Mouse (Mus musculus) cerebellum, adult 2 months (tissue): ENCODE measurements around the gene Rsu1. TPM values are rescaled to one million over a fixed set of nuclear protein-coding genes. Genes with fewer than 3 reads are reported as not detected.
"Not testable (repeated sequence)": the region's sequence is repeated elsewhere in the genome, so short reads cannot be mapped to it uniquely, and the experiment has no call there.

Source experiments
- DNase-seq, 2 experiments: peaks; one replicate each; pipeline ENCODE4 v3.0.0; 2021
- H3K27ac ChIP-seq: fragments of 200-500 bp; 2 replicates; pipeline ENCODE4 v1.5.1; 2012; ENCODE audit warnings: low read length, control low read depth, inconsistent platforms; ENCODE audit not compliant: insufficient read depth
- H3K27me3 ChIP-seq: fragments of 200-500 bp; 2 replicates; pipeline ENCODE4 v1.6.1; 2012; ENCODE audit warnings: inconsistent platforms, mild to moderate bottlenecking, low read length, moderate library complexity; ENCODE audit not compliant: control insufficient read depth, insufficient read depth
- H3K4me1 ChIP-seq: fragments of 200-500 bp; 2 replicates; pipeline ENCODE4 v1.6.1; 2011; ENCODE audit warnings: low read length; ENCODE audit not compliant: control insufficient read depth, insufficient read depth
- H3K4me3 ChIP-seq: fragments of 200-500 bp; replicated peaks from 2 replicates; pipeline ENCODE3; 2011; ENCODE audit warnings: mild to moderate bottlenecking, low read depth, low read length, control low read depth; ENCODE audit not compliant: insufficient read depth
- CTCF ChIP-seq: fragments of 200-500 bp; IDR thresholded peaks from 2 replicates; pipeline ENCODE4 v1.5.1; 2011; ENCODE audit warnings: low read depth, mild to moderate bottlenecking, control low read depth, low read length, moderate library complexity, borderline replicate concordance; ENCODE audit not compliant: insufficient read depth
- POLR2A ChIP-seq: fragments of 200-500 bp; IDR thresholded peaks from 2 replicates; pipeline ENCODE4 v1.6.1; 2011; ENCODE audit warnings: low read length, control low read depth, borderline replicate concordance; ENCODE audit not compliant: insufficient read depth
- WGBS: fragments of 180-500 bp; shearing (Covaris S2); methylation state at CpG from one replicate; pipeline ENCODE4 v1.1.7; 2018; 5-methylcytosine and 5-hydroxymethylcytosine counted together
- polyA plus RNA-seq: library from polyadenylated mRNA; depleted of rRNA; stranded (reverse); fragments of >200 nt; gene quantifications from 2 replicates; pipeline ENCODE4 v1.2.3, GENCODE M21; 2012

Rsu1 gene
- polyA plus RNA-seq, 1 experiment, result 34.3 TPM

- H3K27ac ChIP-seq, result no peak overlapping the region
- no peaks in the 10 kb centered on the region for H3K4me1 ChIP-seq
- TF ChIP-seq POLR2A, result no peak
- no peak for TF ChIP-seq CTCF
- 93% methylated on average over 1 of the region's 1 CpGs for WGBS
- no peaks in the 10 kb centered on the region for H3K27me3 ChIP-seq
- no peak for DNase-seq
- no peak overlapping the region for H3K4me3 ChIP-seq
These were observed 79.1 kb downstream of the Rsu1 start for GRCm38 (mm10) chr2:13192157-13192556.

GRCm38 (mm10) chr2:13190767-13191166, 80.4 kb downstream of the Rsu1 start:
- WGBS, result 90% methylated on average over 4 of the region's 4 CpGs
- Histone ChIP-seq H3K4me3 (no peak overlapping the region), H3K4me1 (no peaks in the 10 kb centered on the region), H3K27me3 (no peaks in the 10 kb centered on the region), H3K27ac (no peak overlapping the region)
- DNase-seq, result no peak
- TF ChIP-seq POLR2A (no peak), CTCF (no peak)

GRCm38 (mm10) chr2:13188831-13189495, 82.3 kb downstream of the Rsu1 start:
- TF ChIP-seq POLR2A (no peak), CTCF (no peak)
- Histone ChIP-seq H3K4me1 (no peaks in the 10 kb centered on the region), H3K27ac (no peak overlapping the region), H3K4me3 (no peak overlapping the region), H3K27me3 (no peaks in the 10 kb centered on the region)
- WGBS, result 93% methylated on average over 11 of the region's 11 CpGs
- no peak for DNase-seq

GRCm38 (mm10) chr2:13183124-13183523, 88.1 kb downstream of the Rsu1 start:
- DNase-seq, result no peak
- no peak for TF ChIP-seq CTCF
- TF ChIP-seq POLR2A, result no peak

GRCm38 (mm10) chr2:13181899-13182298, 89.3 kb downstream of the Rsu1 start:
- not testable (repeated sequence) for H3K4me3 ChIP-seq, H3K27me3 ChIP-seq, H3K27ac ChIP-seq, H3K4me1 ChIP-seq, DNase-seq
- WGBS, result 100% methylated on average over 2 of the region's 3 CpGs

More at GRCm38 (mm10) chr2:13183124-13183523, 88.1 kb downstream of the Rsu1 start:
- H3K4me3 ChIP-seq, result no peak overlapping the region
- H3K4me1 ChIP-seq, result no peaks in the 10 kb centered on the region; the same call in none of the 2 replicates
- no peak overlapping the region for H3K27ac ChIP-seq
- WGBS, result 86% methylated on average over 3 of the region's 3 CpGs
- no peaks in the 10 kb centered on the region for H3K27me3 ChIP-seq

GRCm38 (mm10) chr2:13177698-13178395, 93.4 kb downstream of the Rsu1 start:
- peak; percentile 7 to 10 for DNase-seq
- Histone ChIP-seq H3K27me3 (no peaks in the 10 kb centered on the region), H3K4me3 (no peak overlapping the region), H3K27ac (no peak overlapping the region), H3K4me1 (peaks cover 5% of the 10 kb centered on the region; the same call in 1 of the 2 replicates)
- no peak for TF ChIP-seq CTCF
- no peak for TF ChIP-seq POLR2A
- WGBS, result 16% methylated on average over 10 of the region's 10 CpGs

GRCm38 (mm10) chr2:13176304-13176620, 95.0 kb downstream of the Rsu1 start:
- Histone ChIP-seq H3K27me3 (no peaks in the 10 kb centered on the region), H3K4me1 (peaks cover 5% of the 10 kb centered on the region; the same call in 1 of the 2 replicates), H3K27ac (no peak overlapping the region), H3K4me3 (no peak overlapping the region)
- TF ChIP-seq CTCF (no peak), POLR2A (no peak)
- no peak for DNase-seq
- WGBS, result 85% methylated on average over 4 of the region's 4 CpGs

- H3K27me3 ChIP-seq, result no peaks in the 10 kb centered on the region
- DNase-seq, result no peak
- peaks cover 5% of the 10 kb centered on the region; the same call in 1 of the 2 replicates for H3K4me1 ChIP-seq
- no peak overlapping the region for H3K4me3 ChIP-seq
- 59% methylated on average over 28 of the region's 28 CpGs for WGBS
- no peak overlapping the region for H3K27ac ChIP-seq
- TF ChIP-seq CTCF, result no peak
- no peak for TF ChIP-seq POLR2A
These were observed 95.5 kb downstream of the Rsu1 start for GRCm38 (mm10) chr2:13175536-13176303.
